In genomic region chr7:72080705-72081104, GRCm38 (mm10) we compare ENCODE assay signal across 27 mouse cellular contexts.
DNase-seq lines count a peak whose midpoint lies in the region; ATAC-seq lines count a peak whose summit lies in the region.
"Had no signal": no experiment of that assay in that cellular context is flagged by ENCODE, and none has a peak within 500 bp of the region (broad histone marks: within the 10 kb centered on the region; RNA-seq: fewer than 3 reads in every experiment).

No protein-coding gene starts in this region.

- no peaks in the 10 kb centered on the region for H3K36me3 ChIP-seq in neural tube, embryonic 11.5 days (ENCODE audit: control insufficient read depth, insufficient read depth, low read length)
- no peaks in the 10 kb centered on the region for H3K36me3 ChIP-seq in neural tube, embryonic 15.5 days
- no peaks in the 10 kb centered on the region for H3K36me3 ChIP-seq in embryonic facial prominence, embryonic 11.5 days (replicated peaks; ENCODE audit: control insufficient read depth, insufficient read depth, low read depth, low read length)
- H3K36me3 ChIP-seq: embryonic facial prominence, embryonic 12.5 days; forebrain, embryonic 10.5 days; forebrain, embryonic 15.5 days; heart, embryonic 15.5 days; hindbrain, embryonic 13.5 days; lung, embryonic 15.5 days; neural tube, embryonic 13.5 days had no signal

- H3K4me1 ChIP-seq in neural tube, embryonic 11.5 days (ENCODE audit: control insufficient read depth, insufficient read depth, low read length), result no peaks in the 10 kb centered on the region
- H3K4me1 ChIP-seq in neural tube, embryonic 15.5 days, result no peaks in the 10 kb centered on the region
- H3K4me1 ChIP-seq in embryonic facial prominence, embryonic 11.5 days (ENCODE audit: control insufficient read depth, insufficient read depth, low read length), result no peaks in the 10 kb centered on the region
- H3K4me1 ChIP-seq: forebrain, embryonic 15.5 days; heart, embryonic 15.5 days; hindbrain, embryonic 13.5 days; lung, embryonic 15.5 days; neural tube, embryonic 13.5 days had no signal

- H3K9me3 ChIP-seq in neural tube, embryonic 11.5 days (ENCODE audit: control insufficient read depth, low read length), result no peaks in the 10 kb centered on the region
- no peaks in the 10 kb centered on the region for H3K9me3 ChIP-seq in neural tube, embryonic 15.5 days (replicated peaks)
- H3K9me3 ChIP-seq in embryonic facial prominence, embryonic 11.5 days (replicated peaks; ENCODE audit: control insufficient read depth, low read length), result no peaks in the 10 kb centered on the region
- H3K9me3 ChIP-seq: embryonic facial prominence, embryonic 12.5 days; forebrain, embryonic 10.5 days; forebrain, embryonic 15.5 days; heart, embryonic 15.5 days; hindbrain, embryonic 13.5 days; lung, embryonic 15.5 days; neural tube, embryonic 13.5 days had no signal

- no peak overlapping the region for H3K9ac ChIP-seq in neural tube, embryonic 11.5 days (ENCODE audit: low read length)
- H3K9ac ChIP-seq in neural tube, embryonic 15.5 days (replicated peaks), result no peak overlapping the region
- no peak overlapping the region for H3K9ac ChIP-seq in embryonic facial prominence, embryonic 11.5 days (replicated peaks; ENCODE audit: low read length)
- H3K9ac ChIP-seq: embryonic facial prominence, embryonic 12.5 days; forebrain, embryonic 15.5 days; heart, embryonic 15.5 days; hindbrain, embryonic 13.5 days; lung, embryonic 15.5 days; neural tube, embryonic 13.5 days had no signal

- WGBS in neural tube, embryonic 11.5 days, result 50% methylated on average over 1 of the region's 1 CpGs
- 84% methylated on average over 1 of the region's 1 CpGs for WGBS in neural tube, embryonic 15.5 days
- 21% methylated on average over 1 of the region's 1 CpGs for WGBS in embryonic facial prominence, embryonic 11.5 days

- no peaks in the 10 kb centered on the region for H3K27me3 ChIP-seq in neural tube, embryonic 11.5 days (ENCODE audit: control insufficient read depth, insufficient read depth, low read length)
- H3K27me3 ChIP-seq in neural tube, embryonic 15.5 days (replicated peaks), result no peaks in the 10 kb centered on the region
- no peaks in the 10 kb centered on the region for H3K27me3 ChIP-seq in embryonic facial prominence, embryonic 11.5 days (ENCODE audit: control insufficient read depth, insufficient read depth, low read length)
- H3K27me3 ChIP-seq: embryonic facial prominence, embryonic 12.5 days; forebrain, embryonic 15.5 days; heart, embryonic 15.5 days; hindbrain, embryonic 13.5 days; lung, embryonic 15.5 days; neural tube, embryonic 13.5 days had no signal

- no peak overlapping the region for H3K4me3 ChIP-seq in neural tube, embryonic 11.5 days (ENCODE audit: low read depth, low read length)
- H3K4me3 ChIP-seq in neural tube, embryonic 15.5 days (replicated peaks), result no peak overlapping the region
- no peak overlapping the region for H3K4me3 ChIP-seq in embryonic facial prominence, embryonic 11.5 days (ENCODE audit: low read depth, low read length)
- H3K4me3 ChIP-seq: embryonic facial prominence, embryonic 12.5 days; forebrain, embryonic 10.5 days; forebrain, embryonic 15.5 days; heart, embryonic 15.5 days; hindbrain, embryonic 13.5 days; lung, embryonic 15.5 days; neural tube, embryonic 13.5 days had no signal

- no peak overlapping the region for H3K27ac ChIP-seq in neural tube, embryonic 11.5 days (ENCODE audit: low read depth, low read length)
- H3K27ac ChIP-seq in neural tube, embryonic 15.5 days (replicated peaks), result no peak overlapping the region
- no peak overlapping the region for H3K27ac ChIP-seq in embryonic facial prominence, embryonic 11.5 days (replicated peaks; ENCODE audit: low read depth, low read length)
- H3K27ac ChIP-seq: embryonic facial prominence, embryonic 12.5 days; forebrain, embryonic 10.5 days; forebrain, embryonic 15.5 days; heart, embryonic 15.5 days; hindbrain, embryonic 13.5 days; kidney, postnatal 0 days; lung, embryonic 15.5 days; neural tube, embryonic 13.5 days had no signal

- DNase-seq in embryo, embryonic 10 days (ENCODE audit: low spot score), result peak; percentile 48
- DNase-seq in embryo, embryonic 9.5 days (ENCODE audit: extremely low spot score), result no peak
- peak; percentile 12 for DNase-seq in neural tube, embryonic 11.5 days (ENCODE audit: low spot score)
- DNase-seq in embryonic facial prominence, embryonic 11.5 days (ENCODE audit: low spot score), result peak; percentile 43
- no peak for DNase-seq in gastrocnemius, adult 8-10 months (ENCODE audit: low spot score in 2 of 2)
- DNase-seq in gastrocnemius, adult 18-20 months (ENCODE audit: low spot score), result no peak
- DNase-seq in T-cell, adult 2 months (ENCODE audit: low spot score), result no peak
- DNase-seq: adrenal gland, adult 2 months; adrenal gland, postnatal 36 days; cerebellum, adult 2 months; cerebellum, postnatal 25 days; gastrocnemius, postnatal 10 days; kidney, postnatal 4 days had no signal

- ATAC-seq in neural tube, embryonic 11.5 days (ENCODE audit: insufficient read depth, low FRiP score, low TSS enrichment), result no peak
- ATAC-seq in neural tube, embryonic 15.5 days (ENCODE audit: low FRiP score), result no peak
- ATAC-seq in embryonic facial prominence, embryonic 11.5 days (replicated peaks; ENCODE audit: insufficient number of reproducible peaks, low FRiP score, low TSS enrichment, low read depth), result no peak; the same call in 1 of the 2 replicates
- ATAC-seq: activated CD4-positive, CD25-positive, alpha-beta regulatory T cell, adult 4 months; CD4-positive, CD25-positive, alpha-beta regulatory T cell, adult 4 months; forebrain, embryonic 15.5 days; intestine, postnatal 0 days; midbrain, embryonic 16.5 days had no signal

- no peak overlapping the region for H3K4me2 ChIP-seq in neural tube, embryonic 11.5 days (ENCODE audit: low read depth)
- no peak overlapping the region for H3K4me2 ChIP-seq in neural tube, embryonic 15.5 days
- no peak overlapping the region for H3K4me2 ChIP-seq in embryonic facial prominence, embryonic 11.5 days (ENCODE audit: low read depth, low read length)
- H3K4me2 ChIP-seq: embryonic facial prominence, embryonic 12.5 days; forebrain, embryonic 15.5 days; heart, embryonic 15.5 days; hindbrain, embryonic 13.5 days; lung, embryonic 15.5 days; midbrain, embryonic 11.5 days; neural tube, embryonic 13.5 days had no signal

Comparison
In these comparisons a context has a peak if more than half of its experiments do, and no peak if none do; other contexts are left out.
1. DNase-seq: peak in embryo, embryonic 10 days (single experiment), neural tube, embryonic 11.5 days (single experiment) and embryonic facial prominence, embryonic 11.5 days (single experiment); none in embryo, embryonic 9.5 days (single experiment), gastrocnemius, adult 8-10 months (0 of 2), gastrocnemius, adult 18-20 months (single experiment) and T-cell, adult 2 months (single experiment).